Mouse (Mus musculus): ENCODE results near the gene Paox. TPM values are rescaled to one million over a fixed set of nuclear protein-coding genes. Genes with fewer than 3 reads are reported as not detected.
"Not testable (repeated sequence)": the region's sequence is repeated elsewhere in the genome, so short reads cannot be mapped to it uniquely, and the experiment has no call there.

The Paox gene
- polyA plus RNA-seq, 1 experiment from 2014 or later = 8.6 TPM

DNA sequence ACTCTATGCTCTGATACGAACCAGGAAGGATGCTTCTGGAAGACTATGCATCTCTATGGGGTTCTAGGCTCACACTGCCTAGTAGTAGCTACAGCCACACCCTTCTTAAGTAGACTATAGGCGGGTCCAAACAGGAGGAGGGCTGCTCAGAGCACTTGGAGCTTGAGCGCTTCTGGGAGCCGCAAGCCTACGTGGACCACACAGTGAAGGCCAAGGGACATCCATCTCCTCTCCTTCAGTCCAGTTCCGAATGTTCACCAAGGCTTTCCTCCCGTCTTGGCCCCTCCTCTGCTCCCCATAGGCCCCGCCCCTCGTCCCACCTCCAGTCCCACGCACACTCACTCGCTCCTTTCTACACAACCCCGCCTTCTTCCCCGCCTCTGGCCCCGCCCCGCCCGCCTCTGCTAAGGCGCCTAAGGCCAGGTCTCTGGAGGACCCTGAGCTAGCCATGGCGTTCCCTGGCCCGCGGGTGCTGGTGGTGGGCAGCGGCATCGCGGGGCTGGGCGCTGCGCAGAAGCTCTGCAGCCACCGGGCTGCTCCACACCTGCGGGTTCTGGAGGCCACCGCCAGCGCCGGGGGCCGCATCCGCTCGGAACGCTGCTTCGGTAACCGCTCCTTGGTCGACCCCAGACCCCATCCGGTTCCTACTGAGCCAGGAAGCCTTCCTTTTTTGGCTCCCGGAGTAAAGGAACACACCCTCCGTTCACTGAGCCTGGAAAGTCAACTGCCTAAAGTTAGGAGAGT lies 9.9 kb downstream of the Paox start:
- peak; percentile 97 for ATAC-seq (replicated peaks)
- H3K4me3 ChIP-seq = peak overlapping the region; percentile 91

DNA sequence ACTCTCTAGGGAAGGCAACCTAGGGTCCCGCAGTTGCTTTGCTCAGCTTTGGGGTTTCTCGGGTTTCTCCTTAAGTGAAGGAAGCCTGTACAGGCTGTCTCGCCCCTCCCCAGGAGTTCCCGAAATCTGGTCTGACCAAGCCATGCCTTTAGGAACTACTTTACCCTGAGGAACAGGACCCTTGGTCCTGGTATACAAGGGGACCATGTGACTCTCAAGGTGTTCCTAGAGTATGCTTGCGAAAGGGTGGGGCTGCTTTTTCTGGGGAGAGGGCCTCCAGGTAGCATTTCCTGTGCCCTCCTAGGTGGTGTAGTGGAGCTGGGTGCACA lies 10.4 kb downstream of the Paox start:
- no peaks in the 10 kb centered on the region for H3K9me3 ChIP-seq
- no peak overlapping the region for H3K27ac ChIP-seq (replicated peaks)
- H3K36me3 ChIP-seq = no peaks in the 10 kb centered on the region
- H3K4me3 ChIP-seq = peak overlapping the region; percentile 91
- H3K27me3 ChIP-seq = no peaks in the 10 kb centered on the region
- ATAC-seq (replicated peaks) = peak; percentile 21; the same call in 1 of the 2 replicates
- H3K4me1 ChIP-seq = peaks cover 9% of the 10 kb centered on the region; the same call in 1 of the 2 replicates
- peak overlapping the region; percentile 83 for H3K9ac ChIP-seq (replicated peaks)
- H3K4me2 ChIP-seq (replicated peaks) = peak overlapping the region; percentile 94
- WGBS = 9% methylated on average over 5 of the region's 5 CpGs

More for the DNA sequence above, 9.9 kb downstream of the Paox start:
- 2% methylated on average over 40 of the region's 40 CpGs for WGBS
- no peak overlapping the region for H3K27ac ChIP-seq (replicated peaks)
- H3K9ac ChIP-seq (replicated peaks) = peak overlapping the region; percentile 83
- no peaks in the 10 kb centered on the region for H3K9me3 ChIP-seq
- peaks cover 9% of the 10 kb centered on the region; the same call in 1 of the 2 replicates for H3K4me1 ChIP-seq
- H3K4me2 ChIP-seq (replicated peaks) = peak overlapping the region; percentile 94
- H3K27me3 ChIP-seq = no peaks in the 10 kb centered on the region
- H3K36me3 ChIP-seq = no peaks in the 10 kb centered on the region

- Histone ChIP-seq H3K4me2 (replicated peaks) (no peak overlapping the region), H3K9me3 (no peaks in the 10 kb centered on the region), H3K4me3 (no peak overlapping the region), H3K9ac (replicated peaks) (no peak overlapping the region), H3K27me3 (no peaks in the 10 kb centered on the region), H3K36me3 (no peaks in the 10 kb centered on the region), H3K4me1 (peaks cover 9% of the 10 kb centered on the region; the same call in 1 of the 2 replicates), H3K27ac (replicated peaks) (no peak overlapping the region)
- no peak for ATAC-seq (replicated peaks)
- 90% methylated on average over 3 of the region's 3 CpGs for WGBS
These were observed 11.3 kb downstream of the Paox start for GRCm38 (mm10) chr7:140126934-140127333.

- 91% methylated on average over 2 of the region's 2 CpGs for WGBS
These were observed 12.3 kb downstream of the Paox start for GRCm38 (mm10) chr7:140127911-140128310.

GRCm38 (mm10) chr7:140132184-140132583 lies 16.6 kb downstream of the Paox start:
- WGBS = 95% methylated on average over 7 of the region's 7 CpGs
- not testable (repeated sequence) for ATAC-seq (replicated peaks)

More at GRCm38 (mm10) chr7:140127911-140128310, 12.3 kb downstream of the Paox start:
- no peak for ATAC-seq (replicated peaks)
- Histone ChIP-seq H3K4me2 (replicated peaks) (no peak overlapping the region), H3K27ac (replicated peaks) (no peak overlapping the region), H3K4me1 (peaks cover 9% of the 10 kb centered on the region; the same call in 1 of the 2 replicates), H3K9me3 (no peaks in the 10 kb centered on the region), H3K9ac (replicated peaks) (no peak overlapping the region), H3K36me3 (no peaks in the 10 kb centered on the region), H3K4me3 (no peak overlapping the region), H3K27me3 (no peaks in the 10 kb centered on the region)

DNA sequence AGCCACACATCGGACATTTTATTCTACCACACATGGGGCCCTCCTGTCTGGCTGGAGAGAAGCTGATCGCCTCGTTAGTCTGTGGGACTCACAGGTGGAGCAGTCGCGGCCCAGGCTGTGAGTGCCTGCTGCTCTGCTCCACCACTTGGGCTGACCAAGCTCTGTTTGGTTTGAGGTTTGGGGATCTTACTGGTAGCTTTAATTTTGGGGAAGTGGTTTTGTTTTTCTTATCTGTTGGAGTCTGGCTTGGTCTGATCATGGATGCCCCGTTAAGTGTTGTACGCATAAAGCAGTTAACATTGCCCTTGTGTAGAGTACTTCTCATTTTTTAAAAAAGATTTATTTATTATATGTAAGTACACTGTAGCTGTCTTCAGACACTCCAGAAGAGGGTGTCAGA lies 18.4 kb downstream of the Paox start:
- not testable (repeated sequence) for H3K27ac ChIP-seq (replicated peaks); H3K4me2 ChIP-seq (replicated peaks); ATAC-seq (replicated peaks); H3K4me3 ChIP-seq; H3K36me3 ChIP-seq; H3K27me3 ChIP-seq; H3K9me3 ChIP-seq; H3K4me1 ChIP-seq; H3K9ac ChIP-seq (replicated peaks)
- WGBS = 91% methylated on average over 7 of the region's 7 CpGs

More at GRCm38 (mm10) chr7:140132184-140132583, 16.6 kb downstream of the Paox start:
- H3K27ac ChIP-seq (replicated peaks); H3K4me2 ChIP-seq (replicated peaks); H3K4me3 ChIP-seq; H3K4me1 ChIP-seq; H3K36me3 ChIP-seq; H3K27me3 ChIP-seq; H3K9me3 ChIP-seq; H3K9ac ChIP-seq (replicated peaks): not testable (repeated sequence)

DNA sequence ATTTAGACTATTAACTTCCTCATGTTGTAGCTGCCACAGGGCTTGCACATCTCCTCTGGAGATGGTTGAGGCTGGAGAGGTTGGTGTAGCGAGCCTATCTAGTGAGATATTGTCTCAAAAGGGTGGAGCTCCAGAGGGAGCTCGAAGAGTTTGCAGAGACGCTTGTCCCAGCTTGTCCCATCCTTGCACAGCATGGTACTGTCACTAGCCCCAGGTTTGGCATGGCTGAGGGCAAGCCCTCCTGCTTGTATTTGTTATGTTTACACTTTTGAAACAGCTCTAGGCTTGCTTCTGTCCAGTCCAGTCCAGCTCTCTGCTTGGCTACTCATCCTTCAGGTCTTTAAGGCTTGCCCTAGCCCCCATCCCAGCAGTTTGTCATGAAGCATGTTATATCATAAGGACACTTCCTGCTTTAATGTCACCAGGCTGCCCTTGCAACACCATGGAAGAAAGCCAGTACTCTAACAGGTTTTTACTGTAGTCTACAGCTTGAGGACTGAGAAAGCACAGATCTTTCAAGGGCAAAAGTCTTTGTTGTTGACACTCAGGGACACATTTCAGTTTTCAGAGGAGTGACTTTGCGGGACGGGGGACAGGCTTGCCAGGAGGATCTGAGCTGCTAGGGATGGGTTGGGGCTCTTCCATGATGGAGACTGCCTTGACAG lies 19.6 kb downstream of the Paox start:
- H3K9me3 ChIP-seq = no peaks in the 10 kb centered on the region
- no peak for ATAC-seq (replicated peaks)
- peaks cover 9% of the 10 kb centered on the region for H3K4me1 ChIP-seq
- no peaks in the 10 kb centered on the region for H3K36me3 ChIP-seq
- 93% methylated on average over 5 of the region's 5 CpGs for WGBS
- no peak overlapping the region for H3K4me3 ChIP-seq
- H3K9ac ChIP-seq (replicated peaks) = no peak overlapping the region
- no peaks in the 10 kb centered on the region for H3K27me3 ChIP-seq
- no peak overlapping the region for H3K4me2 ChIP-seq (replicated peaks)
- no peak overlapping the region for H3K27ac ChIP-seq (replicated peaks)

GRCm38 (mm10) chr7:140137135-140138020 lies 21.8 kb downstream of the Paox start, which contains the start of gene Mtg1:
TSS of gene Mtg1 (plus strand) at chr7:140137564.
- H3K9ac ChIP-seq (replicated peaks) = peak within 1 kb of the TSS; percentile 68
- ATAC-seq (replicated peaks) = peak; percentile 98
- peak within 1 kb of the TSS; percentile 79 for H3K4me2 ChIP-seq (replicated peaks)
- no peaks in the 10 kb centered on the region for H3K27me3 ChIP-seq
- H3K4me1 ChIP-seq = peaks cover 12% of the 10 kb centered on the region
- no peaks in the 10 kb centered on the region for H3K9me3 ChIP-seq
- WGBS = 2% methylated on average over 39 of the region's 39 CpGs
- H3K36me3 ChIP-seq = no peaks in the 10 kb centered on the region
- H3K4me3 ChIP-seq = peak within 1 kb of the TSS; percentile 63
- H3K27ac ChIP-seq (replicated peaks) = peak within 1 kb of the TSS; percentile 70

DNA sequence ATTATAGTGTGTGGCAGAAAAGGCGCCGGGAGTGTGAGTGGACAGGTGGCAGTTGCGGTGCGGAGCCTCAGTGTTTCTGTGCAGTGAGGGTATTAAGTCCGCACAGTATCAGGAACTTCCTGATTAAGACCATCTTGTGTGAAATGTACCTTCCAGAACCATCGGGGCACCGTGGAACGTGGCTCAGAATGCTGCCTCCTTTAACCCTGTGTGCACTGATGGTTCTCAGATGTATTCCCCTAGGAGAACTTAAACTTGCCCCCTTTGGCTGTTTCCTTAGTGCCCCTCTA lies 22.4 kb downstream of the Paox start:
- ATAC-seq (replicated peaks) = no peak; the same call in 1 of the 2 replicates
- no peaks in the 10 kb centered on the region for H3K27me3 ChIP-seq
- WGBS = under 1% methylated on average over 8 of the region's 8 CpGs

DNA sequence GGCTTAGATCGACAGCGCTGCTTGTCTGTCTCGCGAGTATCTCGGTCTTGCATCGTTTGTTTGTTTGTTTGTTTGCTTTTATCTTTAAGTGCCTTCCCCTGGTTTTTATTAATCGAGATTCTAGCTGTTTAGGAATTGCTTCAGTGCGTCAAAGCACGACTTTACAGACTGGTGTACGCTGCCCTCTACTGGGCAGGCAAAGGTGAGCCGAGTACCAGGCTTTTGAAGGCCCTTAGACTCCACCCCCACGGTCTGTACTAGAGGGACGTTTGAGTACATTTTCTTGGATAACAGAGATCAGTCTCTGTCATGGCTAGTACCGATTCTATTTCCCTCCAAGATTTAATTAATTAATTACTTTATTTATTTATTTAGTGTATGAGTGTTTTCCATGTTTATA lies 25.8 kb downstream of the Paox start:
- Histone ChIP-seq H3K4me3 (no peak overlapping the region), H3K27me3 (no peaks in the 10 kb centered on the region), H3K36me3 (no peaks in the 10 kb centered on the region), H3K4me2 (replicated peaks) (no peak overlapping the region), H3K9me3 (no peaks in the 10 kb centered on the region), H3K9ac (replicated peaks) (no peak overlapping the region), H3K4me1 (peaks cover 12% of the 10 kb centered on the region), H3K27ac (replicated peaks) (no peak overlapping the region)
- WGBS = 7% methylated on average over 14 of the region's 14 CpGs
- ATAC-seq (replicated peaks) = no peak

More for the DNA sequence above, 22.4 kb downstream of the Paox start:
- Histone ChIP-seq H3K4me1 (peaks cover 12% of the 10 kb centered on the region), H3K4me2 (replicated peaks) (peak overlapping the region; percentile 79), H3K36me3 (no peaks in the 10 kb centered on the region), H3K9ac (replicated peaks) (peak overlapping the region; percentile 68), H3K9me3 (no peaks in the 10 kb centered on the region), H3K4me3 (peak overlapping the region; percentile 63), H3K27ac (replicated peaks) (peak overlapping the region; percentile 70; the same call in 1 of the 2 replicates)

GRCm38 (mm10) chr7:140144550-140144949 lies 29.0 kb downstream of the Paox start:
- no peaks in the 10 kb centered on the region for H3K36me3 ChIP-seq
- no peak overlapping the region for H3K4me3 ChIP-seq
- H3K9ac ChIP-seq (replicated peaks) = no peak overlapping the region
- WGBS = 88% methylated on average over 4 of the region's 4 CpGs
- H3K27ac ChIP-seq (replicated peaks) = no peak overlapping the region
- no peak overlapping the region for H3K4me2 ChIP-seq (replicated peaks)
- no peaks in the 10 kb centered on the region for H3K9me3 ChIP-seq
- ATAC-seq (replicated peaks) = no peak
- peaks cover 3% of the 10 kb centered on the region; the same call in 1 of the 2 replicates for H3K4me1 ChIP-seq
- no peaks in the 10 kb centered on the region for H3K27me3 ChIP-seq

- Histone ChIP-seq H3K27me3 (peaks cover 8% of the 10 kb centered on the region; the same call in 1 of the 2 replicates), H3K36me3 (no peaks in the 10 kb centered on the region), H3K4me1 (peaks cover 8% of the 10 kb centered on the region), H3K27ac (replicated peaks) (no peak overlapping the region), H3K9ac (replicated peaks) (peak overlapping the region; percentile 41), H3K9me3 (no peaks in the 10 kb centered on the region), H3K4me3 (peak overlapping the region; percentile 46), H3K4me2 (replicated peaks) (peak overlapping the region; percentile 61)
- ATAC-seq (replicated peaks) = peak; percentile 24
- 8% methylated on average over 28 of the region's 28 CpGs for WGBS
These were observed 37.8 kb downstream of the Paox start for GRCm38 (mm10) chr7:140153383-140153782.
